Mouse (Mus musculus): ENCODE data around the gene Csrp1.

Gene Csrp1

DNA sequence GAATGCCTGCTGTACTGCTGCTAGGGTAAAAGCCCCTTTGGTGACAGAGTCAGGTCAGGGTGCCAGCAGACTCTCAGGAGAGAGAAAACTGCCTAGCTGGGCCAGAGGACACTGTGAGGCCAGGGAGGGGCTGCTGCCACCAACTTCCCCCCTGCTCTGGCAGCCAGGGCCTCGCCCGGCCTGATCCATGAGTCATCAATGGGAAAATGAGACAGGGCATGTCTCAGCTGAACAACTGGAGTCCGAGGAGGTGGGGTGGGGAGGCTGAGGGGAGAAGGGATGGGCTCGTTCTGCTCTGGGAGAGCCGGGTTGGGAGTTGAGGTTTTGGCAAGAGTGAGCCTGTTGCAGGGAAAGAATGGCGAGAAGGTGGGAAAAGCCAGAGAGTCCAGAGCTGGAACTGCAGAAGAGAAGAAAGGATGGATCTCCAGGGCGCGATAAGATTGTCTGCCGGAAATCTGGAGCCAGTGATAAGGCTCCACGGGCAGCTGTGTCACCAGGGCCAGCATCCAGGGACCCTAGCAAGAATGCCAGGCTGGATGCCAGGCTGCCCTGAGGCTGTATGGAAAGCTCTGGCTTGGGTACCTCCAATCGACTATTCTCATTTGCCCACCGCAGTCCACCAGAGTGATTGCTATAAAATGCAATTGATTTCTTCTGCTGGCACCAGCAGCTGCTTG lies 51.2 kb downstream of the Csrp1 start:
- DNase-seq (ENCODE audit: extremely low spot score, low spot score): no peak

DNA sequence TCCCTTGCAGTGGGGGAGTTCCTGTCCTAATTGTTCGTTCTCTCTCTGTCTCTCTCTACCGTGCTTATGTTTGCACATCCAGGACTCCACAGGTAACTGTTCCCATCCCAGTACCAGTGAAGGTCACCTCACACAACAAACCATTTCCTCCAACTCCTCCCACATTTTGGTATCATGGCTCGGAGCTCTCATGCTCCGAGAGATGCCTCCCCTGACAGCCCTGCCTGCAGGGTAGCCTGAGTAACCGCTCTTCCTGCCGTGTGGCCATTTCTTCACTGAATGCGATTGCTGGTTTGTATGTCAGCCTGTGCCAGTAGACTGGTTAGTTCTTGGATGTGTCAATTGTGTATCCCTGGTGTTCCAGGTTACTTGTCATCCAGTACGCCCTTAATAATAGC lies 51.7 kb downstream of the Csrp1 start:
- no peak for DNase-seq (ENCODE audit: extremely low spot score, low spot score)

- DNase-seq (ENCODE audit: extremely low spot score, low spot score): no peak
These were observed 56.7 kb downstream of the Csrp1 start for GRCm38 (mm10) chr1:135776596-135776995.

GRCm38 (mm10) chr1:135777046-135777445 lies 57.2 kb downstream of the Csrp1 start:
- DNase-seq (ENCODE audit: extremely low spot score, low spot score): no peak

DNA sequence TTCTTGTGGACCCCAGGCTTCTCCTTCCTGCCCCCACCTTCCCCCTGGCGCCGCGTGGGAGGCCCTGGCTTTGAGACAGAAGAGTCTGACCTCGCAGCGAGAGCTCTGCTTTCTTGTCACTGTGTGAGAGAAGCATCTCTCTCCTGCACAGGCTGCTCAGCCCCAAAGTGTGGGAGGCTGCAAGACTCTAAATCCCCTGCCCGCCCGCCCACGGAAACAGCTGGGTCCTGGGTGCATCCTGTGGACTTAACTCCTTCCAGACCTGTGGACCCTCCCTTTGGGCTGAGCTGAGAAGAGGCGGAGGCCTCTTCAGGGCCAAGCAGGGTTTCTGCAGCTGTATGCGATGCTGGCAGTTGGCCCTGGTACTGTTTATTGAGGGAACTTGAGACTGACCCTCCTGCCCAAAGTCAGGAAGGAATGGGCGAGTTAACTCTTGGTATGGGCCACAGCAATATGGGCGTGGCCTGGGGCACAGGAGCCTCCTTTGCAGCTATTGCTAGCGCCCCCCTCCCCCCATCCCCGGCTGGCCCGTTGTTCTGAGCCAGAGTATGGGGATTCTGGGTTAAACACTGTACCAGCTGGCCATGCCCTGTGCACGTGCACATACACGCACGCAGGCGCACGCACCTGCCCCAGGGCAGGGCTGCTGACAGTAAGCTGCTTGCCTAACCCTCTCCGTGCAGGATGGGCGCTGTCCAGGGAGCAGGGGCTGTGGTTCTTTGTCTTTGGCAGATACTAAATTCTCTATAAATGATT lies 59.1 kb downstream of the Csrp1 start, which contains the start of gene Tnni1:
Gene Tnni1 (plus strand): TSS at position 655 of the 756 bp plus-strand sequence.
- no peak for DNase-seq (ENCODE audit: extremely low spot score, low spot score)

GRCm38 (mm10) chr1:135780649-135781048 lies 60.8 kb downstream of the Csrp1 start:
- DNase-seq (ENCODE audit: extremely low spot score, low spot score): no peak

DNA sequence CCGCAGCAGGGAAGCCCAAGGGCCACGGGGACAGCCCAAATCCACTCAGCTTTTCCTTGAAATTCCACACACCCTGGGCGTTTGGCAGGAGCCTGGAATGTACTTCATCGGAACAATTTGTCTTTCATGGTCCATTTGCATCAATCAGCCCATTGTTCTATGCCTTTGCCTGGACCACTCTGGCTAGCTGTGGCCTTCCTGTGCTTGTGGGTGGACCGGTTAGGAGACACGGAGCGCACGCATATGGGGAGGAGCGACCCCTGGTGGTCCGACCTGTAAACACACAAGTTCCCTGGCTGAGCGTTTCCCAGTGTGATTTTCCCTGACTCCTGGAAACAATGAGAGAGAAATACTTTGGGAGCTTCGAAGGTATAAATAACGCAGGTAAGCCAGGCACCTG lies 61.4 kb downstream of the Csrp1 start:
- DNase-seq (ENCODE audit: extremely low spot score, low spot score): peak; percentile 84

- DNase-seq (ENCODE audit: extremely low spot score, low spot score): no peak
These were observed 63.0 kb downstream of the Csrp1 start for GRCm38 (mm10) chr1:135782816-135783215.

- peak; percentile 83 for DNase-seq (ENCODE audit: extremely low spot score, low spot score)
These were observed 67.9 kb downstream of the Csrp1 start for GRCm38 (mm10) chr1:135787799-135788198.

DNA sequence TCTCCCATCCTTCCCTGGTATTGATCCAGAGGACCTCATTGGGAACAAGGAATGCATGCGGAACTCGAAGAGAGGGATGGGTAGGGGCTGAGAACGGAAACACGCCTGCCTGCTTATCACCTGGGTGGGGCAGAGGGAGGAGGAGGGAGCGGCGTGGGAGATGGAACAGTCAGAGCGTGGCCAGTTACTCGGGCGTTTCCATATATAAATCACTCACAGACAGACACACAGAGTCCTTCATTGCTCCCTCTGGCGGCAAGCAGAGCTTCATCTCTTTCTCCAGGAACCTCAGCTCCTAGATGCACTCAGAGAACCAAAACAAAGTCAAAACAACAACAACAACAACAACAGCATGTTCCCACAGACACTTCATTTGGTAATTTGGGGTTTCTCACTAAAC lies 68.8 kb downstream of the Csrp1 start:
- no peak for DNase-seq (ENCODE audit: extremely low spot score, low spot score)

DNA sequence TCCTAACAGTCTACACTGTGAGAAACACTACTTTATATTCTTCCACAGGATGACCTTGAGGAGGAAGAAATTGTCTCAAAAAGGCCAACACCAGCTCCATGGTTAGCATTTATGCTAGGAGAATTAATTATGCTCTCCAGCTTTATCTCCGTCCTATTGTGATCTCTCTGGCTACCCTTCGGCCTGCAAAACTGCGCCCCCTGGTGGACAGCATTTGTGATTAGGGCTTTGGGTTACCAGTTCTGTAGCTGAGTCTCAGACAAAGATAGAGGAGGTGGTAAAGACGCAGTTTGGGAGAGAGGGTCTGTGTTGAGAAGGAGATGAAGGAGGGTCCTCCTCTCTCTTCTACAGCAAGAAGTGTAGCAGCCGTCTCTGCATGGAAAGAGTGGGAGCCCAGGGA lies 70.0 kb downstream of the Csrp1 start:
- peak; percentile 87 for DNase-seq (ENCODE audit: extremely low spot score, low spot score)

- DNase-seq (ENCODE audit: extremely low spot score, low spot score): no peak
These were observed 72.5 kb downstream of the Csrp1 start for GRCm38 (mm10) chr1:135792143-135792939.

DNA sequence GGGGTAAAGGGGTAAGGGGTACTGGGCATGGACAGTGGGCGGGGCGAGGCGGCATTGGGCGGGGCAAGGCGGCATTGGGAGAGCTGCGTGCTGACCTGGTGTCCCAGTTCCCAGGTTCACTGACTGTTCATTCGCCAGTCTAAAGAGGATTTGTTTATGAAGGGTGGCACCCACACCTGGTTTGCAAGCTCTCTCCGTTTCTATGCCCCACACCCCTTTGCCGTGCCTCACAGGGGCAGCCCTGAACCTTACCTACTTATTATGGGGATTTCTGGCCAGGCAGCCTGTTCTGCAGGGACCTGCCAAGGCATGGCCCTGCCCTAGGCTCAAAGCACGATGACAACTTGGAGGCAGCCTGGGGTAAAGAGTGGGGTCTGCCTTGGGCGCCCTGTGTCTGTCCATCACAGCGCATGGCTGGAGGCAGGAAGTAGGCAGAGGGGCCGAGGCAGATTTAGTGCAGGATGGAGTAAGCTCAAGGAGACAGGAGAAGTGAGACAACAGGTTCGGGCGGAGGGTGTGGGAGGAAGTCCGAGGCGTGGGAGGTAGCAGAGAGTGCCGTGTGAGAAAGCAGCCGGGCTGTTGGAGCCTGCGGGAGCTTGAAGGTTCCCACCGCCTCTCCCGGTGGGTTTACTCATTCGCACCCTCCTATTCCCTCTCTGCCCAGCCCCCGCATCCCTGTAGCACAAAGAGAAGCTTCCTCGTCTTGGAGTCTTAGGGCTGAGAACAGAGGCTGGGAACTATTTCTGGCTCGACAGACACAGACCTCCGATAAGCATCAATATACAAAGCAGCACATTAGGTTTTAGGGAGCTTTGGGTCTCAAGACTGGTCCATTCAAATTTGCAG lies 73.7 kb downstream of the Csrp1 start:
- DNase-seq (ENCODE audit: extremely low spot score, low spot score): peak; percentile 45

DNA sequence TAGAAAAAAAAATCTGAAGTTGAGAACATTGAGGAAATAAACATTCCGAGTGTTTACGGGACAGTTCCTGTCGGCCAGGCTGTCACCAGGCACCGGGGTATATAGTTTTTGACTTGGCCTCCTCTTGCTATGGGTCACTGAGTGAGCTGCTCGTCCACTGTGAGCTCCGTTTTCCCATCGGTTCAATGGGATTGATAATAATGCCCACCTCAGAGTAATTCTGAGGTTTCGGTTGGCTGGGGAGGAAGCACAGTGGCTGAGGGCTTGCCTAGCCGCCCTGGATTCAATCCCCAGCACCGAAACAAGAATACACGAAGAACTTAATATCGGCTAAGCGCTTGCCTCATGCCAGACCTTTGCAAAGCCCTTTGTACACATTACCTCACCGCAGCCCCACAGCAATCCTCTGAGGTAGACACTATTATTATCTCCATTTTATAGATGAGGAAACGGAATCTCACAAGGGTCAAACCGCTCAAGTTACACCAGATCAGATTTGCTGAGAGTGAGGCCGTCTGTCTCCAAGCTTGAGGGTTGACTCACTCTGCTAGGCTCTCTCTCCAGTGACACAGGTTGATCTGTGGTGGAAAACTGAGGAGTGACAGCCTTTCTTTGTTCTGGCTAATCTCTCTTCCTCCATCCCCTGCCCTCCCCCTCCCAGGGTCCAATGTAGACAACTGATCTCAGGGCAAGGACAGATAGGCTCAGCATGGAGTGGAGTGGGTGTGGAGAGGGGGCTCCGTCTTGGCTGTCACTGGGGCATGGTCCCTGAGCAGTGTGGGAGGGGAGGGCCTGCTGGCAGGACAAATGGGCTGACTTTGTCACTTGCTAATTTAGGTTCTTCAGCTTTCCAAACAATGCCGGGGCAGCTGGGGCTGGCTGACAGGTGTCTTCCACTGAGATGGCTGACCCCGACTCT lies 74.6 kb downstream of the Csrp1 start:
- no peak for DNase-seq (ENCODE audit: extremely low spot score, low spot score)

- DNase-seq (ENCODE audit: extremely low spot score, low spot score): no peak
These were observed 78.6 kb downstream of the Csrp1 start for GRCm38 (mm10) chr1:135798492-135798891.

- no peak for DNase-seq (ENCODE audit: extremely low spot score, low spot score)
These were observed 79.3 kb downstream of the Csrp1 start for GRCm38 (mm10) chr1:135799109-135799627.

- DNase-seq (ENCODE audit: extremely low spot score, low spot score): no peak
These were observed 80.5 kb downstream of the Csrp1 start for GRCm38 (mm10) chr1:135800192-135800950.

Data from neural tube, embryonic 10.5 days (tissue).